Mouse (Mus musculus): ENCODE data around the gene Gm10974.
A peak's percentile ranks its signal among the peaks of the same experiment; 100 is the strongest.

DNA sequence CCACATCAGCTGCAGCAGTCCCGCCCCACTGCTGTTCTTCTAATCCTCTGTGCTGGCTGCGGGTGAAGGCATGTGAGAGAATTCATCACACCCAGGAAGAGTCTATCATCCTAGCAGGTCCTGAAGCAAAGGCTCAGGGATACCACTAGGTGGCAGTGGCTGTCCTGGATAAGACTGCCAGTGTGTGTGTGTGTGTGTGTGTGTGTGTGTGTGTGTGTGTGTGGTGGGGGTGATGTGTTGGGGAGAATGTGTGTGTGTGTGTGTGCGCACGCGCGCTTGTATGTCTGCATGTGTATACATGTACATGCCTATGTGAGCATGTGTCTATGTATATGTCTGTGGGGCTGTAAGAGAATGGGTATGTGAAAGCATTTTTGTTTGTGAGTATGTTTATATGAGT lies 43.7 kb downstream of the Gm10974 start:
- peak; percentile 68 for TF ChIP-seq CTCF (IDR thresholded peaks at IDR 0.05; ENCODE audit: low read depth, low read length)
- TF ChIP-seq POLR2A (IDR thresholded peaks at IDR 0.05; ENCODE audit: extremely low read depth, insufficient read depth, low read length) = no peak
